Comparison of ENCODE assay signal across 9 mouse cellular contexts in genomic region chr9:63197252-63197651, GRCm38 (mm10). TPM values are rescaled to one million over a fixed set of nuclear protein-coding genes. Genes with fewer than 3 reads are reported as not detected.
DNase-seq lines count a peak whose midpoint lies in the region; ATAC-seq and TF ChIP-seq lines count a peak whose summit lies in the region.
"Had no signal": no experiment of that assay in that cellular context is flagged by ENCODE, and none has a peak within 500 bp of the region (broad histone marks: within the 10 kb centered on the region; RNA-seq: fewer than 3 reads in every experiment).

No protein-coding gene starts in this region.

- peak; percentile 41; the same call in 1 of the 2 replicates for ATAC-seq in kidney, embryonic 16.5 days (ENCODE audit: low FRiP score, low TSS enrichment)
- no peak for ATAC-seq in intestine, embryonic 16.5 days
- ATAC-seq in megakaryocyte, adult 5-6 weeks (ENCODE audit: poor library complexity, severe bottlenecking): no peak

- peak overlapping the region; percentile 7; the same call in 1 of the 2 replicates for H3K27ac ChIP-seq in kidney, embryonic 16.5 days (ENCODE audit: low read length)
- H3K27ac ChIP-seq in intestine, embryonic 16.5 days (ENCODE audit: low read length): no peak overlapping the region

- TF ChIP-seq CTCF in brain, embryonic 14.5 days (IDR thresholded peaks at IDR 0.05; ENCODE audit: borderline replicate concordance, extremely low read depth, insufficient read depth, insufficient read length): no peak

- peak overlapping the region; percentile 11 for H3K4me3 ChIP-seq in kidney, embryonic 16.5 days (ENCODE audit: low read length)
- H3K4me3 ChIP-seq in intestine, embryonic 16.5 days (ENCODE audit: low read length): no peak overlapping the region

- H3K9me3 ChIP-seq in kidney, embryonic 16.5 days (ENCODE audit: low read length): no peaks in the 10 kb centered on the region
- H3K9me3 ChIP-seq in intestine, embryonic 16.5 days (ENCODE audit: control insufficient read depth, low read length): no peaks in the 10 kb centered on the region

- peaks cover 29% of the 10 kb centered on the region for H3K4me1 ChIP-seq in kidney, embryonic 16.5 days (ENCODE audit: insufficient read depth, low read length)
- H3K4me1 ChIP-seq in intestine, embryonic 16.5 days (ENCODE audit: control insufficient read depth, insufficient read depth, low read length): peaks cover 3% of the 10 kb centered on the region

- no peak for TF ChIP-seq POLR2A in brain, embryonic 14.5 days (IDR thresholded peaks at IDR 0.05; ENCODE audit: borderline replicate concordance, extremely low read depth, insufficient read depth, insufficient read length, poor library complexity, severe bottlenecking)

- DNase-seq in cerebellum, postnatal 10 days: peak; percentile 51 to 52
- DNase-seq in cerebellum, adult 9-11 months: no peak
- DNase-seq in kidney, adult 11 months: no peak
- DNase-seq in brain, embryonic 14.5 days (ENCODE audit: low read depth): peak; percentile 78
- no peak for DNase-seq in urinary bladder, postnatal 36 days (ENCODE audit: low spot score in 2 of 2)
- DNase-seq: thymus, adult 2 months had no signal

- H3K9ac ChIP-seq in kidney, embryonic 16.5 days (replicated peaks; ENCODE audit: low read length): no peak overlapping the region
- no peak overlapping the region for H3K9ac ChIP-seq in intestine, embryonic 16.5 days (ENCODE audit: low read depth, low read length)

- H3K27me3 ChIP-seq in kidney, embryonic 16.5 days (ENCODE audit: insufficient read depth, low read length): no peaks in the 10 kb centered on the region
- H3K27me3 ChIP-seq in intestine, embryonic 16.5 days (replicated peaks; ENCODE audit: control insufficient read depth, insufficient read depth, low read length): no peaks in the 10 kb centered on the region

- H3K36me3 ChIP-seq in kidney, embryonic 16.5 days (ENCODE audit: insufficient read depth, low read length): 0 out of 2 replicates have a peak, but pooled peaks cover 2% of the 10 kb centered on the region
- no peaks in the 10 kb centered on the region for H3K36me3 ChIP-seq in intestine, embryonic 16.5 days (ENCODE audit: control insufficient read depth, insufficient read depth, low read length)

- 2% methylated on average over 8 of the region's 8 CpGs for WGBS in kidney, embryonic 16.5 days
- WGBS in intestine, embryonic 16.5 days: 15% methylated on average over 8 of the region's 8 CpGs

- peak overlapping the region; percentile 39 for H3K4me2 ChIP-seq in kidney, embryonic 16.5 days (replicated peaks; ENCODE audit: low read depth, low read length)
- 0 out of 2 replicates have a peak overlapping the region, but pooled peaks have one; percentile 5 for H3K4me2 ChIP-seq in intestine, embryonic 16.5 days (ENCODE audit: low read depth, low read length)

RNA-seq across cellular contexts. Expression of gene Skor1, which starts 48.5 kb away (rescaled TPM):
- not detected in 2 replicates for polyA plus RNA-seq in kidney, embryonic 16.5 days (2015; fragmentation: Nextera tagmentation; extraction: Ambion mirVana)
- polyA plus RNA-seq in brain, embryonic 14.5 days (2012; rRNA removed): 3.7 and 16.7 TPM in 2 replicates
- polyA plus RNA-seq in intestine, embryonic 16.5 days (2015; fragmentation: Nextera tagmentation; extraction: Ambion mirVana): not detected in 2 replicates
- total RNA-seq in megakaryocyte, adult 5-6 weeks (2015): 0.27 TPM in 1 of 2 replicates, not detected in the other
- not detected in 2 replicates for total RNA-seq in megakaryocyte, adult 5-6 weeks (2017)

Comparison
In these comparisons a context has a peak if more than half of its experiments do, and no peak if none do; other contexts are left out.
1. DNase-seq: peak in cerebellum, postnatal 10 days (2 of 2) and brain, embryonic 14.5 days (single experiment); none in cerebellum, adult 9-11 months (single experiment), kidney, adult 11 months (single experiment) and urinary bladder, postnatal 36 days (0 of 2).